Mouse (Mus musculus) intestine, embryonic 15.5 days (tissue): Measurements from ENCODE around the gene Pcp4l1. TPM values are rescaled to one million over a fixed set of nuclear protein-coding genes. Genes with fewer than 3 reads are reported as not detected.
"Not testable (repeated sequence)": the region's sequence is repeated elsewhere in the genome, so short reads cannot be mapped to it uniquely, and the experiment has no call there.

Experiments
- ATAC-seq: fragments of 200-750 bp; cut with Nextera tagmentation; 2 replicates; pipeline ENCODE4 v1.8.0; 2017; ENCODE audit warnings: moderate TSS enrichment, moderate library complexity
- H3K27ac ChIP-seq: fragments of 300-500 bp; sonication (generic); 2 replicates; pipeline ENCODE4 v1.5.1; 2015; ENCODE audit warnings: mild to moderate bottlenecking, inconsistent platforms
- H3K27me3 ChIP-seq: fragments of 300-500 bp; sonication (generic); replicated peaks from 2 replicates; pipeline ENCODE4 v1.6.1; 2015; ENCODE audit warnings: inconsistent platforms
- H3K36me3 ChIP-seq: fragments of 300-500 bp; sonication (generic); 2 replicates; pipeline ENCODE4 v1.6.1; 2015; ENCODE audit warnings: inconsistent platforms
- H3K4me1 ChIP-seq: fragments of 300-500 bp; sonication (generic); replicated peaks from 2 replicates; pipeline ENCODE4 v1.6.1; 2015; ENCODE audit warnings: inconsistent platforms
- H3K4me2 ChIP-seq: fragments of 300-500 bp; sonication (generic); replicated peaks from 2 replicates; pipeline ENCODE4 v1.6.1; 2015; ENCODE audit warnings: mild to moderate bottlenecking, inconsistent platforms
- H3K4me3 ChIP-seq: fragments of 300-500 bp; sonication (generic); replicated peaks from 2 replicates; pipeline ENCODE4 v1.5.1; 2015; ENCODE audit warnings: inconsistent platforms
- H3K9ac ChIP-seq: fragments of 300-500 bp; sonication (generic); 2 replicates; pipeline ENCODE4 v1.6.1; 2015; ENCODE audit warnings: inconsistent platforms
- H3K9me3 ChIP-seq: fragments of 300-500 bp; sonication (generic); 2 replicates; pipeline ENCODE4 v1.6.1; 2016; ENCODE audit warnings: inconsistent platforms
- WGBS: fragments of 180-500 bp; shearing (Covaris S2); methylation state at CpG from one replicate; pipeline ENCODE4 v1.1.7; 2015; 5-methylcytosine and 5-hydroxymethylcytosine counted together
- polyA plus RNA-seq: library from polyadenylated mRNA; unstranded; fragments of >200 nt; fragmentation: Nextera tagmentation; extraction: Ambion mirVana; gene quantifications from 2 replicates; pipeline ENCODE4 v1.2.1, GENCODE M21; 2015

The Pcp4l1 gene
- polyA plus RNA-seq, 1 experiment from 2014 or later: 16.4 TPM

- peak; percentile 48 for ATAC-seq
- Histone ChIP-seq H3K9me3 (no peaks in the 10 kb centered on the region), H3K27me3 (0 out of 2 replicates have a peak, but pooled peaks cover 4% of the 10 kb centered on the region), H3K4me1 (peaks cover 5% of the 10 kb centered on the region; the same call in 1 of the 2 replicates), H3K9ac (peak overlapping the region; percentile 88), H3K4me2 (peak overlapping the region; percentile 70), H3K27ac (no peak overlapping the region), H3K36me3 (no peaks in the 10 kb centered on the region), H3K4me3 (peak overlapping the region; percentile 71)
- whole genome bisulfite sequencing: 8% methylated on average over 18 of the region's 18 CpGs
Measured at GRCm38 (mm10) chr1:171150838-171151391, 45.2 kb downstream of the Pcp4l1 start.

- H3K4me2 ChIP-seq: peak within 1 kb of the TSS; percentile 70
- H3K4me3 ChIP-seq: peak within 1 kb of the TSS; percentile 71
- 1% methylated on average over 34 of the region's 34 CpGs for WGBS
Measured at GRCm38 (mm10) chr1:171149974-171150760, 45.9 kb downstream of the Pcp4l1 start, which contains the start of the genes Sdhc and Mpz. TSS of gene Sdhc (minus strand) at chr1:171150603. TSS of gene Mpz (plus strand) at chr1:171150711.

DNA sequence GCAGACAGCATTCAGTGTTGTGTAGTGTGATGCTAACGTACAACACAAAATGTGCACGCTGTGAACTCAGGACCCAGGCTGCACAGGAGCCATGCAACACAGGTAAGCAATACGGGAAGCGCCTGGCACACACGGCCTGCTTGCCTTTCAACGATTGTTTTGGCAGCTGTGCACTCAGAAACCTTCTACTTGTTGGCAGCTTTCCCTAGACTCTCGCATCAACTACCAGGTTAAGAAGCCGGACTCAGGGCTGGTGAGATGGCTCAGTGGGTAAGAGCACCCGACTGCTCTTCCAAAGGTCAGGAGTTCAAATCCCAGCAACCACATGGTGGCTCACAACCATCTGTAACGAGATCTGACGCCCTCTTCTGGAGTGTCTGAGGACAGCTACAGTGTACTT lies 53.1 kb downstream of the Pcp4l1 start:
- WGBS: 77% methylated on average over 11 of the region's 11 CpGs
- not testable (repeated sequence) for H3K36me3 ChIP-seq

More at GRCm38 (mm10) chr1:171149974-171150760, 45.9 kb downstream of the Pcp4l1 start, which contains the start of the genes Sdhc and Mpz:
- Histone ChIP-seq H3K9me3 (no peaks in the 10 kb centered on the region), H3K27ac (peak within 1 kb of the TSS; percentile 69), H3K36me3 (no peaks in the 10 kb centered on the region), H3K27me3 (0 out of 2 replicates have a peak, but pooled peaks cover 2% of the 10 kb centered on the region), H3K9ac (peak within 1 kb of the TSS; percentile 88), H3K4me1 (peaks cover 5% of the 10 kb centered on the region; the same call in 1 of the 2 replicates)
- peak; percentile 99 for ATAC-seq

GRCm38 (mm10) chr1:171137486-171138155 lies 58.4 kb downstream of the Pcp4l1 start:
- ATAC-seq, H3K9ac ChIP-seq, H3K4me1 ChIP-seq, H3K4me3 ChIP-seq, H3K27me3 ChIP-seq, H3K27ac ChIP-seq, H3K4me2 ChIP-seq, H3K9me3 ChIP-seq: not testable (repeated sequence)
- WGBS: 90% methylated on average over 8 of the region's 8 CpGs
- peaks cover 20% of the 10 kb centered on the region for H3K36me3 ChIP-seq

More for the DNA sequence above, 53.1 kb downstream of the Pcp4l1 start:
- H3K9ac ChIP-seq, H3K27me3 ChIP-seq, ATAC-seq, H3K4me3 ChIP-seq, H3K4me1 ChIP-seq, H3K9me3 ChIP-seq, H3K4me2 ChIP-seq, H3K27ac ChIP-seq: not testable (repeated sequence)

DNA sequence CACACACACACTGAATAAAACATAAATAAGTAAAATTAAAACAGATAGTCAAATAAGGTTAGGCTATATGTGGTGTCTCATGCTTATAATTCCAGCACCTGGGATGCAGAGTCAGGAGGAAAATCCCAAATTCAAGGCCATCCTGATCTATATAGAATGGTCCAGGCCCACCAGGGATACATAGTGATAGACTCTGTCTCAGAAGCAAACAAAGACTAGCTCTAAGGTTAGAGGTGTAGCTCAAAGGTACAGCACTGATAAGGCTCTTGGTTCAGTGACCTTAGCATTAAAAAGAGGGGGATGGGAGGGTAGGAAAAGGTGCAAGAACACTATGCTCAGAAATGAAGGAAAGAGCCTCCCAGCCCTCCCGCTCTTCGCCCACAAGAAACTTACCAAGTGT lies 60.5 kb downstream of the Pcp4l1 start:
- Histone ChIP-seq H3K4me2 (no peak overlapping the region), H3K9me3 (no peaks in the 10 kb centered on the region), H3K4me1 (no peaks in the 10 kb centered on the region), H3K27me3 (no peaks in the 10 kb centered on the region), H3K4me3 (no peak overlapping the region), H3K9ac (no peak overlapping the region), H3K36me3 (peaks cover 19% of the 10 kb centered on the region), H3K27ac (no peak overlapping the region)
- WGBS: 93% methylated on average over 2 of the region's 2 CpGs
- no peak for ATAC-seq

DNA sequence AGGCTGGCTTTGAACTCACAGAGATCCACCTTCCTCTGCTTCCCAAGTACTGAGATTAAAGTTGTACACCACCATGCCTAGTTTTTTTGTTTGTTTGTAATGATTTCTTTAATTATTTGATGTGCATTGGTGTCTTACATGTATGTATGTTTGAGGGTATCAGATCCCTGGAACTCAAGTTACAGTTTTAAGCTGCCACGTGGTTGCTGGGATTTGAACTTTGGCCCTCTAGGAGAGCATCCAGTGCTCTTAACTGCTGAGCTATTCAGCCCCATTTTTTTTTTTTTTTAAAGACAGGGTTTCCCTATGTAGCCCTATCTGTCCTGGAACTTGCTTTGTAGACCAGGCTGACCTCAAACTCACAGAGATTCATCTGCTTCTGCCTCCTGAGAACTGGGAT lies 65.1 kb downstream of the Pcp4l1 start:
- Histone ChIP-seq H3K4me3 (no peak overlapping the region), H3K36me3 (peaks cover 35% of the 10 kb centered on the region), H3K9ac (no peak overlapping the region), H3K4me1 (no peaks in the 10 kb centered on the region), H3K9me3 (no peaks in the 10 kb centered on the region), H3K27ac (no peak overlapping the region), H3K27me3 (no peaks in the 10 kb centered on the region), H3K4me2 (no peak overlapping the region)
- WGBS: 69% methylated on average over 1 of the region's 1 CpGs
- ATAC-seq: no peak

- Histone ChIP-seq H3K9me3 (no peaks in the 10 kb centered on the region), H3K9ac (no peak overlapping the region), H3K36me3 (peaks cover 26% of the 10 kb centered on the region), H3K4me2 (no peak overlapping the region), H3K27ac (no peak overlapping the region), H3K4me3 (no peak overlapping the region), H3K4me1 (no peaks in the 10 kb centered on the region), H3K27me3 (no peaks in the 10 kb centered on the region)
- no peak for ATAC-seq
- WGBS: 55% methylated on average over 7 of the region's 7 CpGs
Measured at GRCm38 (mm10) chr1:171129251-171129650, 66.8 kb downstream of the Pcp4l1 start.

DNA sequence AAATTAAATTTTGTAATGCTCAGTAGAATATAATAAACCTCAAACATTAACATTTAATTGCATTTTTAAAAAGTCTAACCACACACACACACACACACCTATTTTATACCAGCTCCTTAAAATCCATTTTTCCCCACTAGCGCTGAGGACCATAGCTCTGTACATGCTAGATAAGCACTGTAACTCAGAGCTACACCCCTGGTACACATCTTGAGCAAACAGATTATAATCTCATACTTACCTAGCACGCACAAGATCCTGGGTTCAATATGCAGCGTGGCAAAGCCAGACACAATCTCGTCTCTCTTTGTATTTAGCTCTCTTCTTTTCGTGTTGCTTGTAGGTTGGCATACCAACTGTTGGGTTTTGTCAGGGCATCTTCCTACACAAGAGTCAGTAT lies 71.7 kb downstream of the Pcp4l1 start:
- Histone ChIP-seq H3K9ac (no peak overlapping the region), H3K27ac (no peak overlapping the region), H3K4me2 (no peak overlapping the region), H3K4me1 (no peaks in the 10 kb centered on the region; the same call in 1 of the 2 replicates), H3K4me3 (no peak overlapping the region), H3K27me3 (no peaks in the 10 kb centered on the region), H3K9me3 (no peaks in the 10 kb centered on the region), H3K36me3 (peaks cover 16% of the 10 kb centered on the region)
- 82% methylated on average over 5 of the region's 5 CpGs for WGBS
- ATAC-seq: no peak

Other genes with a start within 250 kb of the Pcp4l1 start
- gene Fcgr2b, start 219.7 kb downstream of the Pcp4l1 start, polyA plus RNA-seq: 1.7 and 2.1 TPM in 2 replicates
- gene Fcgr4, start 177.3 kb downstream of the Pcp4l1 start, polyA plus RNA-seq: 1.7 and 1.8 TPM in 2 replicates
- gene Fcgr3, start 131.3 kb downstream of the Pcp4l1 start, polyA plus RNA-seq: 14.0 and 14.7 TPM in 2 replicates
- 1.7 and 1.8 TPM in 2 replicates for gene Cfap126, start 82.3 kb downstream of the Pcp4l1 start, polyA plus RNA-seq
- 360 and 387 TPM in 2 replicates for gene Sdhc, start 45.7 kb downstream of the Pcp4l1 start, polyA plus RNA-seq
- gene Mpz, start 45.6 kb downstream of the Pcp4l1 start, polyA plus RNA-seq: 1.1 and 1.3 TPM in 2 replicates
- gene Nr1i3, start 17.7 kb upstream of the Pcp4l1 start, polyA plus RNA-seq: 9.2 and 10.5 TPM in 2 replicates
- gene Tomm40l, start 26.2 kb upstream of the Pcp4l1 start, polyA plus RNA-seq: 31.4 and 32.0 TPM in 2 replicates
- gene Apoa2, start 28.8 kb upstream of the Pcp4l1 start, polyA plus RNA-seq: 84.7 and 123 TPM in 2 replicates
- 51.5 and 54.5 TPM in 2 replicates for gene Fcer1g, start 38.1 kb upstream of the Pcp4l1 start, polyA plus RNA-seq
- 6.3 and 6.8 TPM in 2 replicates for gene Adamts4, start 54.2 kb upstream of the Pcp4l1 start, polyA plus RNA-seq
- gene Ndufs2, start 55.1 kb upstream of the Pcp4l1 start, polyA plus RNA-seq: 304 and 326 TPM in 2 replicates
- gene B4galt3, start 74.1 kb upstream of the Pcp4l1 start, polyA plus RNA-seq: 54.2 and 54.5 TPM in 2 replicates
- gene Ppox, start 84.9 kb upstream of the Pcp4l1 start, polyA plus RNA-seq: 38.7 and 40.9 TPM in 2 replicates
- 56.0 and 57.2 TPM in 2 replicates for gene Usp21, start 91.7 kb upstream of the Pcp4l1 start, polyA plus RNA-seq
- 103 and 108 TPM in 2 replicates for gene Ufc1, start 98.8 kb upstream of the Pcp4l1 start, polyA plus RNA-seq
- 40.6 and 44.5 TPM in 2 replicates for gene Dedd, start 132.9 kb upstream of the Pcp4l1 start, polyA plus RNA-seq
- gene Nit1, start 149.4 kb upstream of the Pcp4l1 start, polyA plus RNA-seq: 43.3 and 47.6 TPM in 2 replicates
- 96.9 and 104 TPM in 2 replicates for gene Pfdn2, start 149.4 kb upstream of the Pcp4l1 start, polyA plus RNA-seq
- 0.94 and 1.0 TPM in 2 replicates for gene Klhdc9, start 164.5 kb upstream of the Pcp4l1 start, polyA plus RNA-seq
- gene Nectin4, start 173.8 kb upstream of the Pcp4l1 start, polyA plus RNA-seq: 3.7 and 3.8 TPM in 2 replicates
- 2.2 and 2.4 TPM in 2 replicates for gene Arhgap30, start 192.7 kb upstream of the Pcp4l1 start, polyA plus RNA-seq
- gene Usf1, start 215.0 kb upstream of the Pcp4l1 start, polyA plus RNA-seq: 62.1 and 62.5 TPM in 2 replicates
- 3.3 and 3.8 TPM in 2 replicates for gene Tstd1, start 222.6 kb upstream of the Pcp4l1 start, polyA plus RNA-seq
- 88.1 and 100 TPM in 2 replicates for gene F11r, start 241.3 kb upstream of the Pcp4l1 start, polyA plus RNA-seq